Mouse (Mus musculus): ENCODE results near the gene Rhox2h. TPM values are rescaled to one million over a fixed set of nuclear protein-coding genes. Genes with fewer than 3 reads are reported as not detected.
"Not testable (repeated sequence)": the region's sequence is repeated elsewhere in the genome, so short reads cannot be mapped to it uniquely, and the experiment has no call there.

Rhox2h gene
- total RNA-seq (2021): under 1 TPM; 0.62 to 0.67 TPM
- long read RNA-seq, experiment 1, partial matches to known transcripts: 0 of 2 reads
- long read RNA-seq, experiment 1, other reads (novel, unspliced or antisense): 2 of 2 reads
- long read RNA-seq, experiment 2: 0 reads

- DNase-seq: not testable (repeated sequence)
Observed at GRCm38 (mm10) chrX:37673177-37673576, at the start of gene Rhox2h. Gene Rhox2h, minus strand, starts transcription at chrX:37673277.

- DNase-seq: no peak
Observed at GRCm38 (mm10) chrX:37701821-37702387, 28.8 kb upstream of the Rhox2h start.

GRCm38 (mm10) chrX:37692261-37692660, 19.2 kb upstream of the Rhox2h start:
- DNase-seq: no peak

GRCm38 (mm10) chrX:37683031-37683715, 10.1 kb upstream of the Rhox2h start:
- no peak for DNase-seq

- not testable (repeated sequence) for DNase-seq
Observed at GRCm38 (mm10) chrX:37668664-37669063, 4.4 kb downstream of the Rhox2h start, which contains the start of gene Rhox3h. Gene Rhox3h, minus strand, starts transcription at chrX:37668764.

GRCm38 (mm10) chrX:37651227-37651626, 21.9 kb downstream of the Rhox2h start, which contains the start of gene Rhox4g:
Gene Rhox4g, minus strand, starts transcription at chrX:37651327.
- DNase-seq: not testable (repeated sequence)

GRCm38 (mm10) chrX:37643370-37643769, 29.7 kb downstream of the Rhox2h start, which contains the start of gene Rhox2g:
Gene Rhox2g, minus strand, starts transcription at chrX:37643470.
- DNase-seq: not testable (repeated sequence)

GRCm38 (mm10) chrX:37628512-37628911, 44.6 kb downstream of the Rhox2h start, which contains the start of gene Rhox3g:
Gene Rhox3g, minus strand, starts transcription at chrX:37628612.
- DNase-seq: not testable (repeated sequence)

Other genes starting within 250 kb of the Rhox2h start
- gene Rhox4b, start 240.8 kb downstream of the Rhox2h start, total RNA-seq (2021): not detected
- gene Rhox2c, start 219.6 kb downstream of the Rhox2h start, total RNA-seq (2021): not detected
- not detected for gene Rhox3c, start 214.7 kb downstream of the Rhox2h start, total RNA-seq (2021)
- gene Rhox4c, start 192.9 kb downstream of the Rhox2h start, total RNA-seq (2021): not detected
- not detected for gene Rhox2d, start 179.8 kb downstream of the Rhox2h start, total RNA-seq (2021)
- gene Rhox4d, start 158.9 kb downstream of the Rhox2h start, total RNA-seq (2021): not detected
- gene Rhox2e, start 142.8 kb downstream of the Rhox2h start, total RNA-seq (2021): not detected
- not detected for gene Rhox3e, start 131.3 kb downstream of the Rhox2h start, total RNA-seq (2021)
- gene Rhox4e, start 115.9 kb downstream of the Rhox2h start, total RNA-seq (2021): not detected
- gene Rhox2f, start 101.9 kb downstream of the Rhox2h start, total RNA-seq (2021): not detected
- not detected for gene Rhox3f, start 92.3 kb downstream of the Rhox2h start, total RNA-seq (2021)
- not detected for gene Rhox4f, start 65.6 kb downstream of the Rhox2h start, total RNA-seq (2021)
- gene Rhox3g, start 44.7 kb downstream of the Rhox2h start, total RNA-seq (2021): not detected
- gene Rhox2g, start 29.8 kb downstream of the Rhox2h start, total RNA-seq (2021): not detected
- not detected for gene Rhox4g, start 21.9 kb downstream of the Rhox2h start, total RNA-seq (2021)
- gene Rhox3h, start 4.5 kb downstream of the Rhox2h start, total RNA-seq (2021): not detected
- gene Rhox5, start 131.6 kb upstream of the Rhox2h start, total RNA-seq (2021): 1 to 10 TPM in 1 of 2 experiments, under 1 TPM in 1; 0.80 to 2.1 TPM
- gene Rhox6, start 153.6 kb upstream of the Rhox2h start, total RNA-seq (2021): not detected
- gene Rhox7a, start 158.4 kb upstream of the Rhox2h start, total RNA-seq (2021): not detected
- gene Rhox8, start 205.7 kb upstream of the Rhox2h start, total RNA-seq (2021): not detected
- not detected for gene Rhox7b, start 224.0 kb upstream of the Rhox2h start, total RNA-seq (2021)
- not detected for gene Rhox9, start 228.5 kb upstream of the Rhox2h start, total RNA-seq (2021)

Data from heart, adult 18-20 months (tissue).